Mouse (Mus musculus): ENCODE data around the gene Ddx1. TPM values are rescaled to one million over a fixed set of nuclear protein-coding genes. Genes with fewer than 3 reads are reported as not detected.
A peak's percentile ranks its signal among the peaks of the same experiment; 100 is the strongest.

Ddx1 gene
- polyA plus RNA-seq, 1 experiment from 2014 or later, result 179 TPM

- Histone ChIP-seq H3K27me3 (ENCODE audit: control insufficient read depth, insufficient read depth, low read length) (no peaks in the 10 kb centered on the region), H3K4me1 (ENCODE audit: control insufficient read depth, insufficient read depth, low read length) (peaks cover 27% of the 10 kb centered on the region), H3K4me2 (replicated peaks; ENCODE audit: low read depth, low read length) (no peak overlapping the region), H3K9me3 (ENCODE audit: control insufficient read depth, low read length) (no peaks in the 10 kb centered on the region), H3K36me3 (ENCODE audit: control insufficient read depth, insufficient read depth, low read length) (no peaks in the 10 kb centered on the region), H3K9ac (ENCODE audit: low read depth, low read length) (no peak overlapping the region), H3K4me3 (ENCODE audit: low read length) (no peak overlapping the region), H3K27ac (ENCODE audit: low read depth, low read length) (peak overlapping the region; percentile 77)
- ATAC-seq (ENCODE audit: low FRiP score, low TSS enrichment), result peak; percentile 60; the same call in 1 of the 2 replicates
- WGBS, result 32% methylated on average over 11 of the region's 11 CpGs
Observed at GRCm38 (mm10) chr12:13208983-13209451, 40.0 kb downstream of the Ddx1 start.

DNA sequence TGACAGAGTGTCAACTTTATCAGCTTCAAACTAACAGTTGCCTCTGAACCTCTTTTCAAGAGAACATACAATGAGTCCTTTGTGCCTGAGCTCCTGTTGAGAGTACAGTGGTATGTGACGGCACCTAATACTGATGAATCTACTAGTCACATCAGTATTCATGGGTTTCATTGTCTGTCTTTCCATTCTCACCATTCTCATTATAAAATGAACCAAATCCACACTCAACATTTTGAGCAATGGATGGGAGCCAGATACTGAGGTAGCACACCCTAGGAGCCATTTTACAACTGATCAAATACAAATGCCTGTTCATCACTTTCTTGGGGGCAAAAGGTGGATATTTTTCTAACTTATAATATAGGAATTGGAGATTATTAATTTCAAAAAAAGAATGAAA is 40.5 kb downstream of the Ddx1 start:
- ATAC-seq (ENCODE audit: low FRiP score, low TSS enrichment), result no peak
- no peak overlapping the region for H3K4me2 ChIP-seq (replicated peaks; ENCODE audit: low read depth, low read length)
- no peak overlapping the region for H3K9ac ChIP-seq (ENCODE audit: low read depth, low read length)
- no peak overlapping the region for H3K4me3 ChIP-seq (ENCODE audit: low read length)
- H3K4me1 ChIP-seq (ENCODE audit: control insufficient read depth, insufficient read depth, low read length), result peaks cover 27% of the 10 kb centered on the region
- H3K27me3 ChIP-seq (ENCODE audit: control insufficient read depth, insufficient read depth, low read length), result no peaks in the 10 kb centered on the region
- no peaks in the 10 kb centered on the region for H3K36me3 ChIP-seq (ENCODE audit: control insufficient read depth, insufficient read depth, low read length)
- peak overlapping the region; percentile 15; the same call in 1 of the 2 replicates for H3K27ac ChIP-seq (ENCODE audit: low read depth, low read length)
- no peaks in the 10 kb centered on the region for H3K9me3 ChIP-seq (ENCODE audit: control insufficient read depth, low read length)
- WGBS, result 86% methylated on average over 1 of the region's 1 CpGs

DNA sequence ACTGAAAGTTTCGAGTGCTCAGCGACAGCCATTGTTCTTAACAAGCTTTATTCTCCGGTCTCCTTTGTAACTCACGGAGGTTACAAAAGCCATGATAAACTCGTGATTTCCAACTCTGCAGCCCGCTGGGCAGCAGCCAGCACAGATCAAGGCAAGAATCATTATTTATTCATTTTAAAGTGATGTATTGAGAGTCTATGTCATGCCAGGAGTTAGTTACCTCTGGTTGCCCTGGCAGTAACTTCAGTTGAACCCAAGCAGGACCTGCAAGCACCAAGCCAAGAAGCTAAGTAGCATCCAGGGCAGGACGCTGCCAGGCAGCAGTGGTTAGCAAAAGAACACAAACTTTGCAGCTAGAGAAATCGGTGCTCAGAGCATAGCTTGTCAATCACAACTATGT is 41.9 kb downstream of the Ddx1 start:
- H3K4me2 ChIP-seq (replicated peaks; ENCODE audit: low read depth, low read length), result no peak overlapping the region
- H3K9ac ChIP-seq (ENCODE audit: low read depth, low read length), result no peak overlapping the region
- ATAC-seq (ENCODE audit: low FRiP score, low TSS enrichment), result no peak
- H3K27me3 ChIP-seq (ENCODE audit: control insufficient read depth, insufficient read depth, low read length), result no peaks in the 10 kb centered on the region
- H3K9me3 ChIP-seq (ENCODE audit: control insufficient read depth, low read length), result no peaks in the 10 kb centered on the region
- peaks cover 21% of the 10 kb centered on the region for H3K4me1 ChIP-seq (ENCODE audit: control insufficient read depth, insufficient read depth, low read length)
- WGBS, result 66% methylated on average over 8 of the region's 8 CpGs
- no peaks in the 10 kb centered on the region for H3K36me3 ChIP-seq (ENCODE audit: control insufficient read depth, insufficient read depth, low read length)
- no peak overlapping the region for H3K27ac ChIP-seq (ENCODE audit: low read depth, low read length)
- H3K4me3 ChIP-seq (ENCODE audit: low read length), result no peak overlapping the region

- 90% methylated on average over 3 of the region's 3 CpGs for WGBS
- ATAC-seq (ENCODE audit: low FRiP score, low TSS enrichment), result no peak
- Histone ChIP-seq H3K4me3 (ENCODE audit: low read length) (no peak overlapping the region), H3K9me3 (ENCODE audit: control insufficient read depth, low read length) (no peaks in the 10 kb centered on the region), H3K27me3 (ENCODE audit: control insufficient read depth, insufficient read depth, low read length) (no peaks in the 10 kb centered on the region), H3K9ac (ENCODE audit: low read depth, low read length) (no peak overlapping the region), H3K27ac (ENCODE audit: low read depth, low read length) (no peak overlapping the region), H3K4me2 (replicated peaks; ENCODE audit: low read depth, low read length) (no peak overlapping the region), H3K4me1 (ENCODE audit: control insufficient read depth, insufficient read depth, low read length) (peaks cover 17% of the 10 kb centered on the region), H3K36me3 (ENCODE audit: control insufficient read depth, insufficient read depth, low read length) (no peaks in the 10 kb centered on the region)
Observed at GRCm38 (mm10) chr12:13205733-13206132, 43.3 kb downstream of the Ddx1 start.

DNA sequence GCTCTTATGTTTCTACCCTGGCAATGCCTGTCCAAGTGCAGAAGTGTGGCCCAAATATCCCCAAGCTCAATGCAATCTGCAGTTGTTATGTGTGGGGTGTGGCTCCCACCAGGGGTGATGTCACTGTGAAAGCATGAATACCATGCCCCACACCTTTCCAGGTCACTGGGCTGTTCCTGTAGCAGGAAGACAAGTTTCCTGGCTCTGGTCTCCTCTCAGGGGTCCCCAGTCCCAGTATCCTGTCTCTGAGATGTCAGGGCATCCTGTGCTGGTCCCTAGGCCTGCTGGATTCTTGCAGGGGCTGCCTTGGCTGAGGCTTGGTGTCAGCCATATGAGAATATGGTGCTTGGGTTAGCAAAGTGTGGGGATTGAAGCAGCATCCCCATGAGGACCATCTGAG is 46.7 kb downstream of the Ddx1 start:
- no peak overlapping the region for H3K4me3 ChIP-seq (ENCODE audit: low read length)
- no peaks in the 10 kb centered on the region for H3K9me3 ChIP-seq (ENCODE audit: control insufficient read depth, low read length)
- H3K9ac ChIP-seq (ENCODE audit: low read depth, low read length), result no peak overlapping the region
- ATAC-seq (ENCODE audit: low FRiP score, low TSS enrichment), result no peak
- H3K36me3 ChIP-seq (ENCODE audit: control insufficient read depth, insufficient read depth, low read length), result no peaks in the 10 kb centered on the region
- H3K4me2 ChIP-seq (replicated peaks; ENCODE audit: low read depth, low read length), result no peak overlapping the region
- peaks cover 11% of the 10 kb centered on the region for H3K4me1 ChIP-seq (ENCODE audit: control insufficient read depth, insufficient read depth, low read length)
- H3K27me3 ChIP-seq (ENCODE audit: control insufficient read depth, insufficient read depth, low read length), result no peaks in the 10 kb centered on the region
- no peak overlapping the region for H3K27ac ChIP-seq (ENCODE audit: low read depth, low read length)

- Histone ChIP-seq H3K36me3 (ENCODE audit: control insufficient read depth, insufficient read depth, low read length) (no peaks in the 10 kb centered on the region), H3K9me3 (ENCODE audit: control insufficient read depth, low read length) (no peaks in the 10 kb centered on the region), H3K4me1 (ENCODE audit: control insufficient read depth, insufficient read depth, low read length) (peaks cover 8% of the 10 kb centered on the region; the same call in 1 of the 2 replicates), H3K9ac (ENCODE audit: low read depth, low read length) (no peak overlapping the region), H3K27me3 (ENCODE audit: control insufficient read depth, insufficient read depth, low read length) (no peaks in the 10 kb centered on the region), H3K4me3 (ENCODE audit: low read length) (no peak overlapping the region), H3K27ac (ENCODE audit: low read depth, low read length) (peak overlapping the region; percentile 24; the same call in 1 of the 2 replicates), H3K4me2 (replicated peaks; ENCODE audit: low read depth, low read length) (no peak overlapping the region)
- WGBS, result 69% methylated on average over 6 of the region's 6 CpGs
- ATAC-seq (ENCODE audit: low FRiP score, low TSS enrichment), result no peak
Observed at GRCm38 (mm10) chr12:13200576-13200975, 48.4 kb downstream of the Ddx1 start.

DNA sequence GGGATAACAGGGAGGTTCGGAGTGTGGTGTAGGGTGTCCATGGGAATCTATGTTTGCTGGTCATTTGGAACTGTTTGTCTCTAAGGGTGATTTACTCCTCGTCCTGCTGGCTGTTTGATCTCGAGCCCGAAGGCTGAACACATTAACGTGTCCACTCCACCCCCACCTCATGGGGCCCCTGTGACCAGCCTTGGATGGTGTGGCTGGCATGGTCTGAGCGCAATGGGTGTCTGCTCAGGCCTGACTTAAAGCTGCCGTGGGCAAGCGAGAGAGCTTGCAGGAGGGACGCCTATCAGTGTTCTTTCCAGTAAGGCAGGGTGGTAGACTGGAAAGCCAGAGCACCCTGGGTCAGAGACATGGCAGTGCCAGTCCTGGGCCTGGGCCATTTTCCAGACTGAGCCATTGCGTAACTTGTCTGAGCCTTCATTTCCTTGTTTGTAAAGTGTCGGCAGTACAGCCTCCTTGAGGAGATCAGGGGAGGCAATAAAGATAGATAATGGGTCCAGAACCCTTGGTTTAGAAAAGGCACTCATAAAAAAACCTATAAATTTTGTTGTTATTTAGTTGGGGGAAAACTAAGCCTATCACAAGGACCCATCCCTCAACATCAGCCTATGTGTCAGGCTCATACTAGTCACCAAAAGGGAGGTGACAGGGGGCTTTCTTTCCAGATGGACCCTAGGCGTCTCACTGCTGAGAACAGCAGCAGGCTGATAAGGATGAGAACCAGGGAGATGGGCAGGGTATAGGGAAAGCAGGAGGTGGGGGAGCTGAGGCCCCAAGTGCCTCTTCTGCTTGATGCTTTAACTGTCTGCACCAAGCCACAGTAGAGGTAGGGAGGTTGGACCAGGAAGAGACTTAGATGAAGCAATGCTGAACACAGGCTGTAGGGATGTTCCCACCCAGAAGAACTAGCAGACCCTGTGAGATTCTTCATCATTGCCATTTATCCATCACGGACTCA is 49.4 kb downstream of the Ddx1 start:
- no peak overlapping the region for H3K9ac ChIP-seq (ENCODE audit: low read depth, low read length)
- H3K27me3 ChIP-seq (ENCODE audit: control insufficient read depth, insufficient read depth, low read length), result no peaks in the 10 kb centered on the region
- H3K9me3 ChIP-seq (ENCODE audit: control insufficient read depth, low read length), result no peaks in the 10 kb centered on the region
- peak; percentile 91 for ATAC-seq (ENCODE audit: low FRiP score, low TSS enrichment)
- 31% methylated on average over 13 of the region's 13 CpGs for WGBS
- H3K36me3 ChIP-seq (ENCODE audit: control insufficient read depth, insufficient read depth, low read length), result no peaks in the 10 kb centered on the region
- peaks cover 8% of the 10 kb centered on the region; the same call in 1 of the 2 replicates for H3K4me1 ChIP-seq (ENCODE audit: control insufficient read depth, insufficient read depth, low read length)
- no peak overlapping the region for H3K4me2 ChIP-seq (replicated peaks; ENCODE audit: low read depth, low read length)
- H3K4me3 ChIP-seq (ENCODE audit: low read length), result no peak overlapping the region
- peak overlapping the region; percentile 24; the same call in 1 of the 2 replicates for H3K27ac ChIP-seq (ENCODE audit: low read depth, low read length)

- H3K4me1 ChIP-seq (ENCODE audit: control insufficient read depth, insufficient read depth, low read length), result peaks cover 8% of the 10 kb centered on the region; the same call in 1 of the 2 replicates
- no peak overlapping the region for H3K4me3 ChIP-seq (ENCODE audit: low read length)
- no peaks in the 10 kb centered on the region for H3K9me3 ChIP-seq (ENCODE audit: control insufficient read depth, low read length)
- no peaks in the 10 kb centered on the region for H3K36me3 ChIP-seq (ENCODE audit: control insufficient read depth, insufficient read depth, low read length)
- H3K27ac ChIP-seq (ENCODE audit: low read depth, low read length), result peak overlapping the region; percentile 52; the same call in 1 of the 2 replicates
- H3K4me2 ChIP-seq (replicated peaks; ENCODE audit: low read depth, low read length), result no peak overlapping the region
- WGBS, result 57% methylated on average over 3 of the region's 3 CpGs
- ATAC-seq (ENCODE audit: low FRiP score, low TSS enrichment), result no peak; the same call in 1 of the 2 replicates
- no peak overlapping the region for H3K9ac ChIP-seq (ENCODE audit: low read depth, low read length)
- H3K27me3 ChIP-seq (ENCODE audit: control insufficient read depth, insufficient read depth, low read length), result no peaks in the 10 kb centered on the region
Observed at GRCm38 (mm10) chr12:13198157-13198556, 50.9 kb downstream of the Ddx1 start.

GRCm38 (mm10) chr12:13196146-13196545 is 52.9 kb downstream of the Ddx1 start:
- no peak overlapping the region for H3K9ac ChIP-seq (ENCODE audit: low read depth, low read length)
- peaks cover 8% of the 10 kb centered on the region; the same call in 1 of the 2 replicates for H3K4me1 ChIP-seq (ENCODE audit: control insufficient read depth, insufficient read depth, low read length)
- no peak for ATAC-seq (ENCODE audit: low FRiP score, low TSS enrichment)
- H3K4me2 ChIP-seq (replicated peaks; ENCODE audit: low read depth, low read length), result no peak overlapping the region
- no peak overlapping the region for H3K4me3 ChIP-seq (ENCODE audit: low read length)
- H3K36me3 ChIP-seq (ENCODE audit: control insufficient read depth, insufficient read depth, low read length), result no peaks in the 10 kb centered on the region
- no peaks in the 10 kb centered on the region for H3K27me3 ChIP-seq (ENCODE audit: control insufficient read depth, insufficient read depth, low read length)
- 83% methylated on average over 4 of the region's 4 CpGs for WGBS
- no peaks in the 10 kb centered on the region for H3K9me3 ChIP-seq (ENCODE audit: control insufficient read depth, low read length)
- H3K27ac ChIP-seq (ENCODE audit: low read depth, low read length), result no peak overlapping the region

Data from kidney, embryonic 14.5 days (tissue).